Mouse (Mus musculus) lung, embryonic 15.5 days (tissue): Measurements from ENCODE around the gene Fam19a5. TPM values are rescaled to one million over a fixed set of nuclear protein-coding genes. Genes with fewer than 3 reads are reported as not detected.

Source experiments
- ATAC-seq: fragments of 200-750 bp; cut with Nextera tagmentation; 2 replicates; pipeline ENCODE4 v1.8.0; 2017; ENCODE audit warnings: moderate number of reproducible peaks, borderline replicate concordance; ENCODE audit not compliant: low FRiP score, low TSS enrichment; ENCODE audit errors: extremely low read depth
- H3K27ac ChIP-seq: fragments of 300-500 bp; sonication (generic); 2 replicates; pipeline ENCODE4 v1.5.1; 2015; ENCODE audit warnings: moderate library complexity, mild to moderate bottlenecking, inconsistent platforms
- H3K27me3 ChIP-seq: fragments of 300-500 bp; sonication (generic); 2 replicates; pipeline ENCODE4 v1.6.1; 2015; ENCODE audit warnings: inconsistent platforms
- H3K36me3 ChIP-seq: fragments of 300-500 bp; sonication (generic); 2 replicates; pipeline ENCODE4 v1.6.1; 2015; ENCODE audit warnings: inconsistent platforms
- H3K4me1 ChIP-seq: fragments of 300-500 bp; sonication (generic); 2 replicates; pipeline ENCODE4 v1.6.1; 2015; ENCODE audit warnings: inconsistent platforms
- H3K4me2 ChIP-seq: fragments of 300-500 bp; sonication (generic); 2 replicates; pipeline ENCODE4 v1.6.1; 2015; ENCODE audit warnings: inconsistent platforms, mild to moderate bottlenecking, moderate library complexity
- H3K4me3 ChIP-seq: fragments of 300-500 bp; sonication (generic); 2 replicates; pipeline ENCODE4 v1.5.1; 2015; ENCODE audit warnings: mild to moderate bottlenecking, inconsistent platforms
- H3K9ac ChIP-seq: fragments of 300-500 bp; sonication (generic); 2 replicates; pipeline ENCODE4 v1.6.1; 2015; ENCODE audit warnings: inconsistent platforms
- H3K9me3 ChIP-seq: fragments of 300-500 bp; sonication (generic); 2 replicates; pipeline ENCODE4 v1.6.1; 2016; ENCODE audit warnings: inconsistent platforms
- WGBS: fragments of 180-500 bp; shearing (Covaris S2); methylation state at CpG from one replicate; pipeline ENCODE4 v1.1.7; 2015; 5-methylcytosine and 5-hydroxymethylcytosine counted together
- polyA plus RNA-seq: library from polyadenylated mRNA; unstranded; fragments of >200 nt; fragmentation: Nextera tagmentation; extraction: Ambion mirVana; gene quantifications from 2 replicates; pipeline ENCODE4 v1.2.1, GENCODE M21; 2015

Fam19a5 gene
- polyA plus RNA-seq, 1 experiment from 2014 or later: 0.82 TPM

DNA sequence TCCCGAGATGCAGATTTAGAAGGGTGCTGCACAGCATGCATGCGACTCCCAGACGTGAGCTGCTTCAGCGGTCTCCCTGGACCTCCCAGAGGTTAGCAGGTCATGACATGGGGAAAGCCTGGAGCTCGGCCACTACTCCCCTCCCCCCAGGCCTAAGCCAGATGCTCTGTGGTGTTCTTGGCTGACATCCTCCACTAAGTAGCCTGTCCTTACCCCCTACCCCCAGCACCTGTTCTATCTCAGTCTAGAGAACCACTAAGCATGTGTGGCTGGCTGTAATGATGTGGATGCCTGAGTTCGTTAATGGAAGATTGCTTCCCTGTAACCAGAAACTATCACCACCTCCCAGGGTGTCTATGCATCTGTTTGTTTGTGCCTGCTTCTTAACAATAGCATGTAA, 134.6 kb downstream of the Fam19a5 start:
- H3K4me1 ChIP-seq: no peaks in the 10 kb centered on the region
- H3K4me2 ChIP-seq: no peak overlapping the region
- H3K36me3 ChIP-seq: no peaks in the 10 kb centered on the region
- H3K9me3 ChIP-seq: no peaks in the 10 kb centered on the region
- no peak overlapping the region for H3K27ac ChIP-seq
- H3K4me3 ChIP-seq: no peak overlapping the region
- ATAC-seq: no peak
- WGBS: 44% methylated on average over 6 of the region's 6 CpGs
- no peaks in the 10 kb centered on the region for H3K27me3 ChIP-seq
- no peak overlapping the region for H3K9ac ChIP-seq

DNA sequence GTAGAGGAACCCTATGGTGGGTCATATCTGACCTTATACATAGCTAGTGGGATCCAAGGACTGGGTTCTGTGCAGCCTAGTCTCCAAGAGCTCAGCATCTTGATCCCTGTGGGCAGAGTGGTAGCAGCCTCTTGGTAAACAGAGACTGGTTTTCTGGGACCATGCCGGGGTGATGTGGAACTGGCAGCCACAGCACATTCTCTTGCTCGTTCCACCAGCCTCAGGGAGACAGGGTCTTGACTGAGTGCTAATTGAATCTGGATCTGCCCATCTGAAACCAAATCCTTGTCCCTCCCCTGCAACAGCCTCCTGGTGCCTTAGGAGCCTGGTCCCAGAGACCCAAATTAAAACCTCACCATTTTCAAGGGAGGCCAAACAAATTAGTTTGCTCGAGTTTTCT, 138.3 kb downstream of the Fam19a5 start:
- Histone ChIP-seq H3K4me1 (no peaks in the 10 kb centered on the region), H3K9me3 (no peaks in the 10 kb centered on the region), H3K27me3 (no peaks in the 10 kb centered on the region), H3K27ac (no peak overlapping the region), H3K4me2 (no peak overlapping the region), H3K36me3 (no peaks in the 10 kb centered on the region), H3K4me3 (no peak overlapping the region), H3K9ac (no peak overlapping the region)
- WGBS: 69% methylated on average over 3 of the region's 3 CpGs
- no peak for ATAC-seq

DNA sequence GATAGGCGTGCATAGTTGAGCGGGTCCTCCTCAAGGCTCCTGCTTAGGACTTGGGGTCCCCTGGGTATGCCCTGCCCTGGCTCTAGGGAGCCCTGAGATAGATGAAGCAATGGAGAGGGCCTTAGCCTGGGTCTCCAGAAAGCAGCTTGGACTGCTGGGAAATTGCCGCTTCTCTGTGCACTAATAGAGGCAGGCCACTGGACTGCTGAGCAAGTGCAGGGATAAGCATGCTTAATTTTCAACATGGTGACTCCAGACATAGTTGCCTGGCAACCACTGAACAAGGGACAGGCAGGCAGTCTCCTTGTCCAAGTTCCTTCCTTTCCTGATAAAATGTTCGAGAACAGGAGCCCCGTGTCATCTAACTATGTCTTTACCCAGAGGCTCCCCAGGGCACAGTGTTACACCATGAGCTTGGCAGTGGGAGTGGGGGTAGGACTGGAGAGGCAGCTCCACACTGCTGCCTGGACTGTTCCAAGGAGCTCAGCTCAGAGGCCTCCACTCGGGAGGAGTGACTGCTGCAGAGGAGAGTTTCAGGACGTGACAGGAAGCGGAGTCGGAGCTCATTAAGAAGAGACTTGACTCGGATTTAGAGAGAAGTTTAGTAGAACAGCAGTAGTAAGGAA, 142.4 kb downstream of the Fam19a5 start:
- H3K36me3 ChIP-seq: no peaks in the 10 kb centered on the region
- no peaks in the 10 kb centered on the region for H3K27me3 ChIP-seq
- no peaks in the 10 kb centered on the region for H3K4me1 ChIP-seq
- no peak overlapping the region for H3K9ac ChIP-seq
- no peaks in the 10 kb centered on the region for H3K9me3 ChIP-seq
- H3K4me3 ChIP-seq: no peak overlapping the region
- ATAC-seq: no peak
- 47% methylated on average over 10 of the region's 10 CpGs for WGBS
- H3K4me2 ChIP-seq: no peak overlapping the region
- no peak overlapping the region for H3K27ac ChIP-seq

DNA sequence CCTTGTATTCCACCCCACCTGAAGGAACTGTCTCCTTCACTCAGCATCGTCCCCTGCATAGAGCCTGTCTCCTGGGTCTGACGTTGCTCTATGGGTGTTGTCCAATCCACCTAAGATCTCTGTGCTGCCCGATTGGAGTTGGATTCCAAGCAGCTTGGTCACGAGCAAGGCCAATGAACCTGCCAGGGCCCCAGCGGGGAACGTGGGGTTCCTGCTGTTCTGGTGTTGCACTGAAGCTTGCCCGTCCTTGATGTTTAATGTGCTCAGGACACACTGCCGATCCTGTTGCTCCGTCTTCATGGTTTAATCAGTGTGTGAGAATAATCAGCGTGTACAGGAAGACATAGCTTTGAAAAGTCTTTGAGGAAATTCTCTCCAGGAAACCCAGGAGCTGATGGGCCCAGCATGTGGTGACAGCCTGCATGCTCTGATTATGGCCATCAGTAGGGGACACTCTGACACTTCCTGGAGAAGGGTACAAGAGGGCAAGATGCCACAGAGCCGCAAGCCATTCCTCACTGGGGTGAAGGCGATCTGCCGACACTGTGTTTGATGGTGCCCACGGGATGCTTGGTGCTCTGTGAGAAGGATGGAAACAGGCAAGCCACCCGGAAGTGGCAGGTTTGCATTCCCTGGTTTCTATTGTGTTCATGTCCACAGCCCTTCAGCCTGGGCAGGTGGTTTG, 147.3 kb downstream of the Fam19a5 start:
- H3K4me2 ChIP-seq: no peak overlapping the region
- no peak overlapping the region for H3K9ac ChIP-seq
- H3K27ac ChIP-seq: no peak overlapping the region
- H3K36me3 ChIP-seq: no peaks in the 10 kb centered on the region
- no peaks in the 10 kb centered on the region for H3K27me3 ChIP-seq
- no peaks in the 10 kb centered on the region for H3K9me3 ChIP-seq
- H3K4me3 ChIP-seq: no peak overlapping the region
- no peaks in the 10 kb centered on the region for H3K4me1 ChIP-seq
- WGBS: 74% methylated on average over 15 of the region's 15 CpGs
- ATAC-seq: no peak

DNA sequence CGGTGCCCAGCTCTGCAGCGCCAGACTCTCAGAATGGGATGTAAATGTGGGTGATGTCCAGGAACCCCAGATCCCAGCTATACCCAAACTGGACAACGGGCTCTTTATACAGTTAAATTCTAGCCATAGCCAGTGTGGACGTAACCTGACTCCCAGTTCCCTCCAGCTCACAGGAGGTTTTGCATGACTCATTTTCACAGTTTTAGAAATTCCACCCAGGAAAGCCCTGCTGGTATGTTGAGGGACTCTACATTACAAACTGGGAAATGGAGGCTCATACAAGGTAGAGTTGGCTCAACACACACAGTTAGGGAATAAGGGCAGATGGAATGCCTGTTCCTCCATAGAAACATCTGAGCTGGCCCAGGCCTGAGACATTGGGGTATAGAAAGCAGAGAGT, 147.9 kb downstream of the Fam19a5 start:
- H3K9me3 ChIP-seq: no peaks in the 10 kb centered on the region
- no peak overlapping the region for H3K4me2 ChIP-seq
- no peaks in the 10 kb centered on the region for H3K27me3 ChIP-seq
- H3K9ac ChIP-seq: no peak overlapping the region
- H3K36me3 ChIP-seq: no peaks in the 10 kb centered on the region
- no peak overlapping the region for H3K4me3 ChIP-seq
- H3K4me1 ChIP-seq: no peaks in the 10 kb centered on the region
- no peak overlapping the region for H3K27ac ChIP-seq
- 74% methylated on average over 4 of the region's 4 CpGs for WGBS
- no peak for ATAC-seq

DNA sequence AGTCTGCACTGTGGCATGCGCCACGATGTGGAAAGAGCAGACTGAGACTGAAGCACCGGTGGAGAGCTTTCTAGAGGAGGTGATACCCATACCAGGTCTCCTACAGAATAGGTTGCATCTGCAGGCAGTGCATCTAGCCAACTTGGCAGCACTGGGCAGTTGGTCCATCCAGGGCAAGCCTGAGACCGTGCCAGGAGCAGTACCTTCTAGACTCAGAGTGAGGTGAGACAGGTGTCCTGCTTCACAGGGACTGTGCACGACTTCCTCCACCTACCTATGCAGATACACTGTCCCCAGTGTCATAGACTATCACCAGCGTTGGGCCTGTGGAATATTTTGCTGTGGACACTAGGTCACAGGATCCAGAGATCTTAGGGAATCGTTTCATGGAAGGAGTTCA, 148.3 kb downstream of the Fam19a5 start:
- ATAC-seq: no peak
- no peak overlapping the region for H3K9ac ChIP-seq
- no peaks in the 10 kb centered on the region for H3K9me3 ChIP-seq
- H3K4me2 ChIP-seq: no peak overlapping the region
- H3K36me3 ChIP-seq: no peaks in the 10 kb centered on the region
- no peak overlapping the region for H3K27ac ChIP-seq
- no peak overlapping the region for H3K4me3 ChIP-seq
- no peaks in the 10 kb centered on the region for H3K27me3 ChIP-seq
- no peaks in the 10 kb centered on the region for H3K4me1 ChIP-seq
- WGBS: 84% methylated on average over 7 of the region's 7 CpGs

DNA sequence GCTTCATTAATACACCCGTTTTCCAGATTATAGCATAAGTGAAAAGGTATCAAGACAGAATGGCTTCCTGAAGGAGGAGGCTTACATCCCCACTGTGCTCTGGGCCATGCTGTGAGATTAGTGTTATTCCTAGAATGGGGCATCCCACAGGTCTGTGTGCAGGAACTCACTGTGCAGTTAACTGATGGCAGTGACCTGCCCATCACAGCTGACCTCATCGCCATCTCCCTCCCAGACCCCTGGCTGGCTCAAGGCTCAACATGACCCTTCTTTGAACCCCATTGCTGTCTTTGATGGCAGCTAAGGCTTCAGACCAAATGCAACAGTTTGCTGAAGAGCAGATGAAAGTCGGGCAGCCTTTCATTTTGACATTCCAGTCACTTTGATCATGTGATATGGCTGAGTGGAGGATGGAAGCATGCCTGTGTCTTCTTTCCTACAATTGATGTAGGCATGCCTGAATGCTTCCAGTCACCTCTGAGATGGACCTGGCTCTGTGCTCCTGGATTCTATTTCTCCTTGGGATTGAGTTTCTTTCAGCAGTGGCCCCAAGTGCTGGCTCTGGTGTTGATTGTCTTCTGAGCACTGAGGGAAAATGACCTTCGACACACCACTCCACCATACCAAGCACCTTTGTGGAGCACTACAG, 148.9 kb downstream of the Fam19a5 start:
- no peak overlapping the region for H3K4me3 ChIP-seq
- no peak overlapping the region for H3K9ac ChIP-seq
- H3K4me1 ChIP-seq: no peaks in the 10 kb centered on the region
- no peak for ATAC-seq
- H3K27me3 ChIP-seq: no peaks in the 10 kb centered on the region
- H3K36me3 ChIP-seq: no peaks in the 10 kb centered on the region
- WGBS: 65% methylated on average over 4 of the region's 4 CpGs
- H3K9me3 ChIP-seq: no peaks in the 10 kb centered on the region
- no peak overlapping the region for H3K27ac ChIP-seq
- no peak overlapping the region for H3K4me2 ChIP-seq

DNA sequence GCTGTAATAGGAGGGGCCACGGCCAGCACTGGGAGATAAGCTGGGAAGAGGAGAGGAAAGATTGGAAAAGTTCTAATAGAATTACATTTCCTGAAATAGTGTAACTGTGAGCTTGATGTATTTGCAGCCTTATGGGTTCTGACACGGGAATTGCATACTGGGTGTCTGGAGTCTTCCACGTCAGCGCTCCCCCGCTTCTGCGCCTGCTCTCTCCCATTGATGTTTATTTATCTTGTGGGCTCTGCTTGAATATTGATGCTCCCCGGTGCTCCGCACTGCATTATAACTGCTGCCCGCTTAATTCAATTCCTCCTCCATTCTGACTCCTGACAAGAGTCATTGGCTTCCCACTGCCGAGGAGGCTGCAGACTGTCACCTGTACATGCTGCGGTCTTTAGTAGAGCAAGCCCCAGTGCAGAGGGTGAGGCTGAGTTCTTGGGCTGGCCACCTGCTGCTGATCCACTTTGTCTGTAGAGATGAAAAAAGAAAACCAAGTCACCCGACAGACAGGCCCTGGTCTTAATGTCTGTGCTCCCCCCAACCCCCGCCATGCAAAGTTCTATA, 153.4 kb downstream of the Fam19a5 start:
- no peaks in the 10 kb centered on the region for H3K4me1 ChIP-seq
- no peak overlapping the region for H3K4me2 ChIP-seq
- 54% methylated on average over 13 of the region's 13 CpGs for WGBS
- no peak overlapping the region for H3K27ac ChIP-seq
- no peak for ATAC-seq
- 0 out of 2 replicates have a peak, but pooled peaks cover 3% of the 10 kb centered on the region for H3K9me3 ChIP-seq
- no peak overlapping the region for H3K4me3 ChIP-seq
- H3K36me3 ChIP-seq: no peaks in the 10 kb centered on the region
- no peaks in the 10 kb centered on the region for H3K27me3 ChIP-seq
- H3K9ac ChIP-seq: no peak overlapping the region

DNA sequence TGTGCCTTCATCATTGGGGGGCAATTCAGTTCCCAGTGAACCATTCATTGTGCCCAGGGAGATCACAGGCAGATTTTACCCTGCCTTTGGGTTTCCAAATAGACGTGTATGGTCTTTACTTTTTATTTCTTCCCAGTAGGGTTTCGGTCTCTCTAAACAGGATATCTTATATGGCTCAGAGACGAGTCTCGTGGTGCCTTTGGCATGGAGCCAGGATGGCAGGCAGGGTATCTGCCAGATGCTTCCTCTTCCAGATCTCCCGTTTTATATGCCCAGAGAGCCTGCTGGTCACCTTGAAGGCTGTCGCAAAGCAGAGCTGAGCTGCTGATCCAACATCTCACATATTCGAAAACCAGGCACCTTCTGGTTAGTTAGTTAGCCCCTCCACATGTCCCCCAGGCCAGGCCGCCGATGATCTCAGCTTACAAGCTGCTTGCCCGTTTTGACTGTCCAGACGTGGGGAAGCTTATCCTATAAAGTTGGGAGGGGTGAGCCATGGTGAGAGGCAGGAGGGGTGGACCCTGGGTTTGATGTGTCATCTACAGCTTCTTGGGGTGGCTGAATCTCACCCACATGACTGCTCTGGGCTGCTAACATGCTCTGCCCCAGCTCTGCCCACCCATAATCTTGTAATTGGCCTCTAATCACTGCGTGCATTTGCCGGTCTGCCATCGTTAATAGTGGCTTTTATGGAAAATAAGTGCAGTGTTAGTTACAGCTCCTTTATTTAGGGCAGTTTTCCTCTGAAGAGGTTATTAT, 154.6 kb downstream of the Fam19a5 start:
- H3K9ac ChIP-seq: no peak overlapping the region
- no peak for ATAC-seq
- H3K9me3 ChIP-seq: 0 out of 2 replicates have a peak, but pooled peaks cover 3% of the 10 kb centered on the region
- no peak overlapping the region for H3K4me2 ChIP-seq
- no peak overlapping the region for H3K27ac ChIP-seq
- no peak overlapping the region for H3K4me3 ChIP-seq
- H3K27me3 ChIP-seq: no peaks in the 10 kb centered on the region
- no peaks in the 10 kb centered on the region for H3K36me3 ChIP-seq
- 60% methylated on average over 14 of the region's 14 CpGs for WGBS
- no peaks in the 10 kb centered on the region for H3K4me1 ChIP-seq

DNA sequence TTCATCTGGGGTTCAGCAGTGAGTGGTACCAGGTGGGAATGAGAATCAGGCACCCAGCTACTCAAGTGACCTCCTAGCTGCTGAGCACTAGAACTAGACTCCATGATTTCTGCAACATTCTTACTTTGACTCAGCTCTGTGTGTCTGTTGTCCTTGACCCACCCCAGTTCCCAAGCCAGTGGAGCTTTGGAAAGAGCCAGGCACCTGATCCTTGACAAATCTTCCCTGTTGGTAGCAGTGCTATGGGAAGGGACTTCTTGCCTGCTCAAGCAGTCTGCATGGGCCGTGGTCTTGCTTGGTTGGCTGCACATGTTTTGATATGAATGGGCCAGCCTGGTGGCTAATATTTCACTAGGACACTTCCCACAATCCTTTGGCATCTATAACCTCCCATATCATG, 158.7 kb downstream of the Fam19a5 start:
- Histone ChIP-seq H3K4me2 (no peak overlapping the region), H3K27ac (no peak overlapping the region), H3K9ac (no peak overlapping the region), H3K27me3 (no peaks in the 10 kb centered on the region), H3K9me3 (0 out of 2 replicates have a peak, but pooled peaks cover 3% of the 10 kb centered on the region), H3K4me1 (no peaks in the 10 kb centered on the region), H3K36me3 (no peaks in the 10 kb centered on the region), H3K4me3 (no peak overlapping the region)
- WGBS: 87% methylated on average over 1 of the region's 1 CpGs
- no peak for ATAC-seq

DNA sequence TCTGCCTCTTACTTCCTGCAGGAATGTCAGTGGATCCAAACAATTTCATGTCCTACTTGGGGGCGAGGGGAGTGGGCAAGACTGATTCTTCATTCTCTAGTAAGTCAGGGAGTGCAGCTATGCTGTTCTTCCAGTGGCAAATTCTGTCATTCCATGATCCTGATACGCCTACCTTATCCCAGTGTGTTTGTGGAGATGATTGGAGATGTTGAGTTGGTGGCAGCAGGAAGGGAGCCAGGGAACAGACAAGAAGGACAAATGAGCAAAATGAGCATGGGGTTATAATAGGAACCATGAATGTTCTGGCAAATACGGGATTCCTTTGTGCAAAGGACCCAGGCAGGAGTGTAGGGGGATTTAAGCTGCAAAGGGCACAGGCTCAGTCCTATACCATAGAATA, 159.2 kb downstream of the Fam19a5 start:
- Histone ChIP-seq H3K36me3 (no peaks in the 10 kb centered on the region), H3K9me3 (0 out of 2 replicates have a peak, but pooled peaks cover 3% of the 10 kb centered on the region), H3K27me3 (no peaks in the 10 kb centered on the region), H3K4me3 (no peak overlapping the region), H3K4me1 (no peaks in the 10 kb centered on the region), H3K27ac (no peak overlapping the region), H3K4me2 (no peak overlapping the region), H3K9ac (no peak overlapping the region)
- WGBS: 83% methylated on average over 3 of the region's 3 CpGs
- ATAC-seq: no peak
